Mouse (Mus musculus) layer of hippocampus, adult 9-11 months (tissue): ENCODE data around the gene Pgs1.

ENCODE experiments used
- DNase-seq: peaks from one replicate; pipeline ENCODE4 v3.0.0; 2022

Pgs1 gene

DNA sequence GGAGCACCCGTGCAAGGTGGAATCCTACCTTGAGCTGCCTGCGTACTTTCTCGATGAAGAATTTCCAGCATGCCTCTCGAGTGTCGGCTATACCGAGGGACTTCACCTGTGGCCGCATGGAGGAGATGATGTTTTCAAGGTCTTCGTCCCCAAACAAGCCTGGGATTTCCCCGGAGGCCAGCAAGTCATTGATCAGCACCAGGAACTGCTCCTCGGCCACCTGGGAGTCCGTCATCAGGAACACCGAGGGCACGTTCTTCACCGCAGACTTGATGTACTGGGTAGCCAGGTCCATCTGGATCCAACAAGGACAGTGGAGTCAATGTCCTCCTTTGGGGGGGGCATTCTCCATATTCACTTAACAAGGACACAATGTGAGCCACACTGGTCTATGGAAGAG lies 73.9 kb downstream of the Pgs1 start:
- DNase-seq = no peak

DNA sequence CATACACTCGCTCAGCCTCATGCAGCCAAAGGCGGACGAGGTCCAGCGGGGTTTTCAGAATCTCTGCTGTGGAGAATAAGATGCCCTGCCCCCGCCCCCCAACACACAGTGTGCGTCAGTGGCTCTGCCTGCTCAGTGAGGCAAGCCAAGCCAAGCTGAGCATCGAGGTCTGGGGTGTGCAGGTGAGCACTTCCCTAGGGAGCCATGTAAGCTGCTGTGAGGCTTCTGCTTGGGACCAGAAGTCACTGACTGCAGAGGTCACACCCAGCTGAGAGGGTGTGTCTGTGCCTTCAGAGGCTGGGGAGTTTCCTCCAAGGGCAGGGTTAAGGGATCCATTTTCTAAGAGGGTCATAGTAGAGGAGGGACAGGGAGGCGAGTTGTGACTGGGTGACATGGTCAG lies 81.5 kb downstream of the Pgs1 start:
- DNase-seq = no peak

DNA sequence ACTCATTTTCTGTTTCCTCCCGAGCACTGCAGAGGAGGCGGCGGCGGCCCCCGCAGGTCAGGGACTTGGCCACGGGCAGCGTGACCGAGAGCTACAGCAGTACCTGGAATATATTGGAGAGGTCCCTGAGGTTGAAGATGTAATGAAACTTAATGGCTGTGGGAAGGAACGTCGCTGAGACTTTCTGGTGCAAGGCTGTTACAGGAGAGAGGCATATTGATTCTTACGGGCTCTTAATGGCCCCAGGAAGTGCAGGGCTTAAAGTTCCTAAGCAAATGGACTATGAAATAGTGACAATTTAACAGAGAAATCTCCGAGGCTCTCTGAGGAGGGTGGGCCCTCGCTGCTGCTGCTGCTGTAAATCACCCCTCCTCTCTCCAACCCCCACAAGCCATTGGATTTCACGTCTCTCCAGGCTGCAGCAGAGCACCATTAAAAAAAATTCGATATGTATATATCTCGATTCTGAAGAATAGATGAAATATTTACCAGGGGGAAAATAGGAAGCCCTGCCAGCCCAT lies 82.8 kb downstream of the Pgs1 start:
- no peak for DNase-seq

DNA sequence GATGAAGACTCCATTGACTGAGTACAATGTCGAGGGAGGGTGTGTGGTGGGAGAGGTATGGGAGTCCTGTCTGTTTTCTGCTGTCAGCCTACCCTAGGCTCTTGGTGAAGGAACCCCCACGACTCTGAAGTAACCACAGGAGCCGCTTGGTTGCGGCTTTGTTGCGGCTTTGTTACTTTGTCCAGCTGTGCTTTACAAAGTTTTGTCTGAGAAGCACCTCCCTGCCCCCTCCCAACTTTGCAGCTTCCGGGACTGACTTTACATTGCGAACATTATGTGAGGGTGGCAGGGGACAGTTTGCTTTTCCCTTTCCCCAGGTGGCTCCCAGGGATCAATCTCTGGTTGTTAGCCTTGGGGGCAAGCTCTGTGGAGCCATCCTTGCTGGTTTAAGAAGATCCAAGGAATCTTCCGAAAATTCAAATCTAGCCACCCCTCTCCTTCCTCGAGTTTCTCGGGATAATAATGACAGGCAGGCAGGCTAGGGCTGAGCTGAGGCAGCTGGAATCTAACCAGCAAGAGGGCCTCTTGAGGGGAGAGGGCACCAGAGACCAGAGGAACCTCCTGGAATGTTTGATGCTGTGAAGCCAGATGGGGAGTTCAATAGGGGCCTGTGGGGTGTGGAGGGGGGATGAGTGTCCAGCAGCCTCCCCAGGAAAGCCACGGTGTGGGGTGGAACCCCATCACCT lies 85.3 kb downstream of the Pgs1 start:
- no peak for DNase-seq
